Mouse (Mus musculus): Measurements from ENCODE around the gene Rgs14. TPM values are rescaled to one million over a fixed set of nuclear protein-coding genes. Genes with fewer than 3 reads are reported as not detected.

Rgs14 gene
- total and polyA plus RNA-seq, 2 experiments: 0.28 to 0.70 TPM

DNA sequence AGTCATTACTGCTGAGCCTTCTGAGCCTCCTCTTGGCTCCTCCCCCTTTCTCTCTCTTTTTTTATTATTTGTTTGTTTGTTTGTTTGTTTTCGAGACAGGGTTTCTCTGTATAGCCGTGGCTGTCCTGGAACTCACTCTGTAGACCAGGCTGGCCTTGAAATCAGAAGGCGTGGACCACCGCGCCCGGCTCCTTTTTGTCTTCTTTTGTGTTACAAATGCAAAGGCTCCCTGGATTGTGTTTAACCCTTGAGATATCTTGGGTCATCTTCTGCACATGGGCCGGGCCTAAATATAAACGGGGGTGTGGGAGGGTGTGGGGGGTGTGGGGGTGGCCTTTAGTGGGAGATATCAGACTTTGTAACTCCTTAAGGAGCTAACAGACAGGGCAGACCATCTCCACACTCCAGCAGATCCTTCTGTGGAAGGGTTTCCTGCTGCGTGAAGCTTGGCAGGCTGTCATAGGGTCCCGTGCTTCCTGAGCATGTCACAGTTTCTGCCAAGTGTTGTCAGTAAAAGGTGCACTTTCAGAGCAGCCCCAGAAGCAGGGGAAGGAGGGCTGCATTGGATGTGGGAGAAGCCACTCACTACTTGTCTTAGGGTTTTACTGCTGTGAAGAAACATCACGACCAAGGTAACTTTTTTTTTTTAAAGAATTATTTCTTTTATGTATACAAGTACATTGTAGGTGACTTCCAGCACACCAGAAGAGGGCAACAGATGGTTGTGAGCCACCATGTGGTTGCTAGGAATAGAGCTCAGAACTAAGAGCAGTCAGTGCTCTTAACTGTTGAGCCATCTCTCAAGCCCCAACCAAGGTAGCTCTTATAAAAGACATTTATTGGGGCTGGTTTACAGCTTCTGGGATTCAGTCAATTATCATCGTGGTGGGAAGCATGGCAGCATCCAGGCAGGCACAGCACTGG lies 31.1 kb upstream of the Rgs14 start:
- Histone ChIP-seq H3K27ac (replicated peaks; ENCODE audit: insufficient read depth, low read depth, low read length) (no peak overlapping the region), H3K9ac (ENCODE audit: low read depth, low read length) (no peak overlapping the region), H3K27me3 (ENCODE audit: control insufficient read depth, insufficient read depth, low read length) (no peaks in the 10 kb centered on the region), H3K4me3 (ENCODE audit: insufficient read depth, low read depth, low read length) (no peak overlapping the region), H3K79me2 (ENCODE audit: control insufficient read depth, insufficient read depth, low read length) (no peaks in the 10 kb centered on the region), H3K4me1 (ENCODE audit: control insufficient read depth, insufficient read depth, low read length) (no peaks in the 10 kb centered on the region), H3K36me3 (ENCODE audit: control insufficient read depth, insufficient read depth, low read length) (no peaks in the 10 kb centered on the region)
- DNase-seq (ENCODE audit: extremely low read depth, low read depth, low spot score): no peak
- TF ChIP-seq POLR2A (IDR thresholded peaks at IDR 0.05; ENCODE audit: extremely low read depth, insufficient read depth, low read length) (no peak), CTCF (IDR thresholded peaks at IDR 0.05; ENCODE audit: low read depth, low read length) (no peak)
- WGBS: 73% methylated on average over 12 of the region's 12 CpGs

DNA sequence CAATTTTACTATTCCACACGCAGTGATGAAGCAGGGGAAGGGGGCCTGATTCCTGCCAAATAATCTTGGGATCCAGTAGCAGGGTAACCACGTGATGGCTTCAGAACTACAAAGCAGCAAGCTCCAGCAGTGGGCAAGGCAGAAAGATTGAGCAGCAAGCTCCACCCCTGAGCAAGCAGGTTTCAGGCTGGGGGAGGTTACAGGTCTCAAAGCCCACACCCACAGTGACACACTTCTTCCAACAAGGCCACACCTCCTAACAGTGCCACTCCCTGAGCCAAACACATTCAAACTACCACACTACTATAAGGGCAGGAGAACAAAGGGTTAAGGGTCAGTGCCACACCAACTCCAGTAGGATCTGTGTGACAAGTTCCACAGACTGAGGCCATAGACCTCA lies 30.3 kb upstream of the Rgs14 start:
- H3K79me2 ChIP-seq (ENCODE audit: control insufficient read depth, insufficient read depth, low read length): no peaks in the 10 kb centered on the region
- no peak for TF ChIP-seq CTCF (IDR thresholded peaks at IDR 0.05; ENCODE audit: low read depth, low read length)
- no peak for TF ChIP-seq POLR2A (IDR thresholded peaks at IDR 0.05; ENCODE audit: extremely low read depth, insufficient read depth, low read length)
- no peak overlapping the region for H3K27ac ChIP-seq (replicated peaks; ENCODE audit: insufficient read depth, low read depth, low read length)
- no peaks in the 10 kb centered on the region for H3K27me3 ChIP-seq (ENCODE audit: control insufficient read depth, insufficient read depth, low read length)
- 40% methylated on average over 2 of the region's 2 CpGs for WGBS
- no peak overlapping the region for H3K4me3 ChIP-seq (ENCODE audit: insufficient read depth, low read depth, low read length)
- no peak for DNase-seq (ENCODE audit: extremely low read depth, low read depth, low spot score)
- no peaks in the 10 kb centered on the region for H3K4me1 ChIP-seq (ENCODE audit: control insufficient read depth, insufficient read depth, low read length)
- H3K9ac ChIP-seq (ENCODE audit: low read depth, low read length): no peak overlapping the region
- H3K36me3 ChIP-seq (ENCODE audit: control insufficient read depth, insufficient read depth, low read length): no peaks in the 10 kb centered on the region

DNA sequence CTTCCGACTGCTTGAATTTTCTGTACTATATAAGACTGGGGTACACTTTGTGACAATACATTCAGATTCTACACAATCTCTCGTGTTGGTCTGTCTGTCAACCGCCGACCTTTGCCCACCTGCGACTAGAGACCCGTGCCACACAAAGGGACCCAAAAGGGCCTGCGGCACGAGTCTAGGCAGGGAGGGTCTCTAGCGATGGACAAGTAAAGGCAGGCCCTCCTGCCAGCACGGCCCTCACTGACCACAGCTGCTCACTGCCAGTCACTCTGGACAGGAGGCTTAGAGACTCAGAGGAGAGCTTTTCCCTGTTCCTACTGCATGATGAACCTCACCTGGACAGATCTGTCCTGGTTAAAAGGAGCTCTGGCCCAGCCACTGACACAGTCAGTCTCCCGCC lies 27.1 kb upstream of the Rgs14 start:
- 32% methylated on average over 11 of the region's 11 CpGs for WGBS
- TF ChIP-seq POLR2A (IDR thresholded peaks at IDR 0.05; ENCODE audit: extremely low read depth, insufficient read depth, low read length) (no peak), CTCF (IDR thresholded peaks at IDR 0.05; ENCODE audit: low read depth, low read length) (no peak)
- H3K9ac ChIP-seq (ENCODE audit: low read depth, low read length): no peak overlapping the region

DNA sequence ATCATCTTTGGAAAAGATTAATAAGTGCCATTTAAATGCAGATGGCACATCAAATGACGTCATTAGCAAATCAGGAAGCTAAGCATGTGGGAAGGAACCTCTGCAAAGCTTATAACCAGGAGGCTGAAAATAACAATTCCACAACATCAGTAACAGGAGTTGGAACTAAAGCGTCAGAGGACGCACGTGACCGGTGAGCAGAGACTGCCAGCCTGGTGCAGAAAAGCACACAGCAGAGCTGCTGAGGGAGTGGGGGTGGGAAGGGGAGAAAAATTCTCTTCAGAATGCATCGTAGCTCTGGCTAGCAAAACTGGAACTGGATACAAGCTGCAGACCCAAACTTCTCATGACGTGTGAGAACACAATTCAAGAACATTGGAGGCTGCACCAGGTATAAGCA lies 25.2 kb upstream of the Rgs14 start:
- no peak for TF ChIP-seq CTCF (IDR thresholded peaks at IDR 0.05; ENCODE audit: low read depth, low read length)
- no peak for TF ChIP-seq POLR2A (IDR thresholded peaks at IDR 0.05; ENCODE audit: extremely low read depth, insufficient read depth, low read length)
- no peaks in the 10 kb centered on the region for H3K79me2 ChIP-seq (ENCODE audit: control insufficient read depth, insufficient read depth, low read length)
- H3K4me3 ChIP-seq (ENCODE audit: insufficient read depth, low read depth, low read length): no peak overlapping the region
- DNase-seq (ENCODE audit: extremely low read depth, low read depth, low spot score): no peak
- 87% methylated on average over 7 of the region's 7 CpGs for WGBS
- H3K36me3 ChIP-seq (ENCODE audit: control insufficient read depth, insufficient read depth, low read length): peaks cover 30% of the 10 kb centered on the region
- H3K27me3 ChIP-seq (ENCODE audit: control insufficient read depth, insufficient read depth, low read length): no peaks in the 10 kb centered on the region
- H3K4me1 ChIP-seq (ENCODE audit: control insufficient read depth, insufficient read depth, low read length): no peaks in the 10 kb centered on the region
- no peak overlapping the region for H3K27ac ChIP-seq (replicated peaks; ENCODE audit: insufficient read depth, low read depth, low read length)
- H3K9ac ChIP-seq (ENCODE audit: low read depth, low read length): no peak overlapping the region

More for the DNA sequence above, 27.1 kb upstream of the Rgs14 start:
- H3K36me3 ChIP-seq (ENCODE audit: control insufficient read depth, insufficient read depth, low read length): peaks cover 21% of the 10 kb centered on the region
- no peaks in the 10 kb centered on the region for H3K4me1 ChIP-seq (ENCODE audit: control insufficient read depth, insufficient read depth, low read length)
- H3K27ac ChIP-seq (replicated peaks; ENCODE audit: insufficient read depth, low read depth, low read length): no peak overlapping the region
- no peak for DNase-seq (ENCODE audit: extremely low read depth, low read depth, low spot score)
- H3K27me3 ChIP-seq (ENCODE audit: control insufficient read depth, insufficient read depth, low read length): no peaks in the 10 kb centered on the region
- H3K4me3 ChIP-seq (ENCODE audit: insufficient read depth, low read depth, low read length): no peak overlapping the region
- no peaks in the 10 kb centered on the region for H3K79me2 ChIP-seq (ENCODE audit: control insufficient read depth, insufficient read depth, low read length)

DNA sequence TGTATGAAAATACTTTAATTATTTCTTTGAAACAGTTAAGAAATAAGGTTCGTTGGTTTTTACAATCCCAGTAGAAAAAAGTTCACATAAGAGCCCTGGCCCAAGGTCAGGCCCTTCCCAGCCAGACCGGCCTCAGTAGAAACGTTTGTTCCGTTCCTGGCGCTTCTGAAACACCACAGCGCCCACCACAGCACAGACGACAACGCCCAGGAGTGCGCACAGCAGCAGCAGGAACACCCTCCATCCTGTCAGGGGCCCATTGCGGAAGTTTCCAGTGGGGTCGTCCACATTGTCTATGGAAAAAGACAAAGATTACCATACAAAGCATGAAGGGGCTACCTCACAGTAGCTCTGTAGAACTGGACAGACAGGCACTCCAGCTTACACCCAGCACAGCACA lies 22.8 kb upstream of the Rgs14 start:
- peaks cover 43% of the 10 kb centered on the region for H3K36me3 ChIP-seq (ENCODE audit: control insufficient read depth, insufficient read depth, low read length)

DNA sequence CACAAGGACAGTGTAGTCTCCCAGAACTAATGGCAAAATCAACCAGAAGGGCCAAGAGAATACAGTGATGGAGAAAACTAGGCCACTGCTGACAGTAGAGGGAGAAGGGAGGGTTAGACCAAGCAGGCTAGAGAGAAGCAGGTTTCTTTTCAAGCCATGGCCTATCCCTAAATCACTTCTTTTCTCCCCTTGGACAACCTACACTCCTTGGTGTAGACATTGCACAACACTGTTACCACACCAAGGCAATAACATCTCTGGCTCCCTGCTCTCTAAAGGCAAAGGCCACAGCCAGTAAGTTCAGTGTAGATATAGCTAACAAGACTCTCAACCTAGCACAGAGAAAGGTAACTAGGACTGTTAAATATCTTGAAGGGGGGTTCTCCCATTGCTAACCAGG lies 8.4 kb upstream of the Rgs14 start:
- H3K4me1 ChIP-seq (ENCODE audit: control insufficient read depth, insufficient read depth, low read length): peaks cover 10% of the 10 kb centered on the region
- peaks cover 37% of the 10 kb centered on the region for H3K79me2 ChIP-seq (ENCODE audit: control insufficient read depth, insufficient read depth, low read length)
- TF ChIP-seq CTCF (IDR thresholded peaks at IDR 0.05; ENCODE audit: low read depth, low read length) (no peak), POLR2A (IDR thresholded peaks at IDR 0.05; ENCODE audit: extremely low read depth, insufficient read depth, low read length) (no peak)
- H3K27me3 ChIP-seq (ENCODE audit: control insufficient read depth, insufficient read depth, low read length): no peaks in the 10 kb centered on the region
- H3K4me3 ChIP-seq (ENCODE audit: insufficient read depth, low read depth, low read length): peak overlapping the region; percentile 85
- H3K27ac ChIP-seq (replicated peaks; ENCODE audit: insufficient read depth, low read depth, low read length): peak overlapping the region; percentile 85
- H3K9ac ChIP-seq (ENCODE audit: low read depth, low read length): peak overlapping the region; percentile 90
- DNase-seq (ENCODE audit: extremely low read depth, low read depth, low spot score): peak; percentile 88
- peaks cover 22% of the 10 kb centered on the region for H3K36me3 ChIP-seq (ENCODE audit: control insufficient read depth, insufficient read depth, low read length)

More for the DNA sequence above, 22.8 kb upstream of the Rgs14 start:
- Histone ChIP-seq H3K4me3 (ENCODE audit: insufficient read depth, low read depth, low read length) (no peak overlapping the region), H3K79me2 (ENCODE audit: control insufficient read depth, insufficient read depth, low read length) (no peaks in the 10 kb centered on the region), H3K27me3 (ENCODE audit: control insufficient read depth, insufficient read depth, low read length) (no peaks in the 10 kb centered on the region), H3K4me1 (ENCODE audit: control insufficient read depth, insufficient read depth, low read length) (no peaks in the 10 kb centered on the region), H3K27ac (replicated peaks; ENCODE audit: insufficient read depth, low read depth, low read length) (no peak overlapping the region), H3K9ac (ENCODE audit: low read depth, low read length) (no peak overlapping the region)
- WGBS: 85% methylated on average over 11 of the region's 11 CpGs
- no peak for TF ChIP-seq POLR2A (IDR thresholded peaks at IDR 0.05; ENCODE audit: extremely low read depth, insufficient read depth, low read length)
- no peak for TF ChIP-seq CTCF (IDR thresholded peaks at IDR 0.05; ENCODE audit: low read depth, low read length)
- no peak for DNase-seq (ENCODE audit: extremely low read depth, low read depth, low spot score)

All from liver, adult 2 months (tissue).